Mouse (Mus musculus): Measurements from ENCODE around the gene Krtap8-1.

- no peak for TF ChIP-seq CTCF (IDR thresholded peaks at IDR 0.05; ENCODE audit: borderline replicate concordance, insufficient read depth, low read depth, low read length)
- TF ChIP-seq POLR2A (IDR thresholded peaks at IDR 0.05; ENCODE audit: borderline replicate concordance, insufficient read depth, low read length): no peak
Observed at GRCm38 (mm10) chr16:89477679-89478314, 10.0 kb downstream of the Krtap8-1 start.
